Mouse (Mus musculus): Measurements from ENCODE around the gene Vav2.

DNA sequence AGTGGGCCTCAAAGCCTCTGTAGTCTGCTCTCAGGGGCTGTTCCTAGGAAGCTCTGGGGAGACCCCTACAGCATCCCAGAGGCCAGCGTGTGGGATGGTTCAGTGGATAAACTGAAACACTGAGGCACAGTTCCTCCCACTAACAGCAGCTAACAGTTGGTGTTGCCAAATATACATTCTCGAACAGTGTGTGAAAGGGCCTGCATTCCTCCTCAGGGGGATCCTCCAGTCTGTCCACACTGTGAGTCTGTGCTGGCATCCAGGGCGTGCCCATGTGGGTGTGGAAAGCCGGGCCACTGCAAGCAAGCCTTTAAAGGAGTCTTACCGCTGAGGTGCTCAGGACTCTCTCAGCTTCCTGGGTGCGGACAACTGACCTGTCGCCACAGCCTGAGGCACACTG lies 200.3 kb downstream of the Vav2 start:
- TF ChIP-seq POLR2A (IDR thresholded peaks at IDR 0.05; ENCODE audit: borderline replicate concordance, extremely low read depth, low read depth, low read length) (no peak), CTCF (IDR thresholded peaks at IDR 0.05; ENCODE audit: insufficient read depth, low read length) (no peak)
